Mouse (Mus musculus) frontal cortex, postnatal 10 days (tissue): ENCODE data around the gene Cnn3.

ENCODE experiments used
- DNase-seq, 2 experiments: peaks; one replicate each; pipeline ENCODE4 v3.0.0; 2022; ENCODE audit warnings: low spot score in 2 of 2, mixed read lengths in 1 of 2

The Cnn3 gene

GRCm38 (mm10) chr3:121449527-121449926 lies 23.2 kb downstream of the Cnn3 start:
- no peak for DNase-seq

- no peak for DNase-seq
Observed at GRCm38 (mm10) chr3:121451404-121451803, 25.1 kb downstream of the Cnn3 start.

- no peak for DNase-seq
Observed at GRCm38 (mm10) chr3:121458545-121459492, 32.5 kb downstream of the Cnn3 start.

- DNase-seq: no peak
Observed at GRCm38 (mm10) chr3:121460473-121461193, 34.3 kb downstream of the Cnn3 start.

GRCm38 (mm10) chr3:121461477-121461876 lies 35.2 kb downstream of the Cnn3 start:
- DNase-seq: no peak

- no peak for DNase-seq
Observed at GRCm38 (mm10) chr3:121462782-121463181, 36.5 kb downstream of the Cnn3 start.

GRCm38 (mm10) chr3:121464733-121465305 lies 38.5 kb downstream of the Cnn3 start:
- DNase-seq: no peak

- no peak for DNase-seq
Observed at GRCm38 (mm10) chr3:121465795-121466194, 39.5 kb downstream of the Cnn3 start.

GRCm38 (mm10) chr3:121467094-121467552 lies 40.8 kb downstream of the Cnn3 start:
- DNase-seq: no peak

- no peak for DNase-seq
Observed at GRCm38 (mm10) chr3:121468136-121468535, 41.8 kb downstream of the Cnn3 start.

GRCm38 (mm10) chr3:121469185-121469975 lies 43.1 kb downstream of the Cnn3 start:
- DNase-seq: peak in 1 of 2 experiments; percentile 24

GRCm38 (mm10) chr3:121471703-121472102 lies 45.4 kb downstream of the Cnn3 start:
- no peak for DNase-seq

- DNase-seq: no peak
Observed at GRCm38 (mm10) chr3:121474738-121475137, 48.4 kb downstream of the Cnn3 start.

- DNase-seq: no peak
Observed at GRCm38 (mm10) chr3:121480030-121480960, 54.0 kb downstream of the Cnn3 start.

- DNase-seq: no peak
Observed at GRCm38 (mm10) chr3:121480961-121481436, 54.7 kb downstream of the Cnn3 start.

- no peak for DNase-seq
Observed at GRCm38 (mm10) chr3:121481564-121481963, 55.3 kb downstream of the Cnn3 start.

- no peak for DNase-seq
Observed at GRCm38 (mm10) chr3:121483266-121484161, 57.2 kb downstream of the Cnn3 start.

GRCm38 (mm10) chr3:121485201-121485600 lies 58.9 kb downstream of the Cnn3 start:
- no peak for DNase-seq
